Mouse (Mus musculus): ENCODE measurements around the gene Evi5. TPM values are rescaled to one million over a fixed set of nuclear protein-coding genes. Genes with fewer than 3 reads are reported as not detected.

Evi5 gene
- polyA plus RNA-seq, 1 experiment from 2014 or later, result 43.4 TPM

GRCm38 (mm10) chr5:107763674-107764073 lies 111.2 kb downstream of the Evi5 start:
- DNase-seq (ENCODE audit: low read depth, low spot score), result no peak
- ChIA-PET POLR2A (no interaction called here), CTCF (no interaction called here)
- in situ Hi-C loops (cut with MboI; ENCODE audit: low pct_unique_long_range_greater_than_20kb), result no loop called here
- TF ChIP-seq CTCF (IDR thresholded peaks at IDR 0.05), result no peak
- ATAC-seq, result no peak
- H3K27me3 ChIP-seq, result no peaks in the 10 kb centered on the region

- H3K27me3 ChIP-seq, result no peaks in the 10 kb centered on the region
- DNase-seq (ENCODE audit: low read depth, low spot score), result no peak
- in situ Hi-C loops (cut with MboI; ENCODE audit: low pct_unique_long_range_greater_than_20kb), result no loop called here
- CTCF ChIA-PET, result interaction anchor here (1.6 to 1.7 kb wide), 2 partner anchors 12 to 13 kb away, joined by 3 to 4 read pairs; no protein-coding TSS in a partner anchor
- POLR2A ChIA-PET, result no interaction called here
- no peak for TF ChIP-seq CTCF (IDR thresholded peaks at IDR 0.05)
- no peak for ATAC-seq
Observed at GRCm38 (mm10) chr5:107759121-107759520, 115.8 kb downstream of the Evi5 start.

- DNase-seq (ENCODE audit: low read depth, low spot score) (no peak), ATAC-seq (no peak)
- TF ChIP-seq CTCF (IDR thresholded peaks at IDR 0.05), result no peak
Observed at GRCm38 (mm10) chr5:107756072-107756471, 118.8 kb downstream of the Evi5 start.

GRCm38 (mm10) chr5:107754740-107755139 lies 120.2 kb downstream of the Evi5 start:
- ATAC-seq (no peak), DNase-seq (ENCODE audit: low read depth, low spot score) (no peak)
- H3K27me3 ChIP-seq, result no peaks in the 10 kb centered on the region
- POLR2A ChIA-PET, result interaction anchor here (0.6 kb wide), 1 partner anchor 119 kb away, joined by 3 read pairs; no protein-coding TSS in a partner anchor
- CTCF ChIA-PET, result no interaction called here
- no peak for TF ChIP-seq CTCF (IDR thresholded peaks at IDR 0.05)
- in situ Hi-C loops (cut with MboI; ENCODE audit: low pct_unique_long_range_greater_than_20kb), result no loop called here

More at GRCm38 (mm10) chr5:107756072-107756471, 118.8 kb downstream of the Evi5 start:
- ChIA-PET POLR2A (no interaction called here), CTCF (no interaction called here)
- no peaks in the 10 kb centered on the region for H3K27me3 ChIP-seq
- in situ Hi-C loops (cut with MboI; ENCODE audit: low pct_unique_long_range_greater_than_20kb), result no loop called here

GRCm38 (mm10) chr5:107753656-107754055 lies 121.3 kb downstream of the Evi5 start:
- DNase-seq (ENCODE audit: low read depth, low spot score) (no peak), ATAC-seq (no peak)
- ChIA-PET POLR2A (no interaction called here), CTCF (no interaction called here)
- in situ Hi-C loops (cut with MboI; ENCODE audit: low pct_unique_long_range_greater_than_20kb), result no loop called here
- H3K27me3 ChIP-seq, result no peaks in the 10 kb centered on the region
- TF ChIP-seq CTCF (IDR thresholded peaks at IDR 0.05), result no peak

- H3K27me3 ChIP-seq, result no peaks in the 10 kb centered on the region
- CTCF ChIA-PET, result interaction anchor here (0.8 to 2.0 kb wide), 4 partner anchors 15 to 395 kb away, joined by 3 to 5 read pairs (median 4); no protein-coding TSS in a partner anchor
- in situ Hi-C loops (cut with MboI; ENCODE audit: low pct_unique_long_range_greater_than_20kb), result no loop called here
- DNase-seq (ENCODE audit: low read depth, low spot score) (no peak), ATAC-seq (peak; percentile 39)
- POLR2A ChIA-PET, result interaction anchor here (0.8 kb wide), 1 partner anchor 18 kb away, joined by 5 read pairs; no protein-coding TSS in a partner anchor
- no peak for TF ChIP-seq CTCF (IDR thresholded peaks at IDR 0.05)
Observed at GRCm38 (mm10) chr5:107749229-107749916, 125.5 kb downstream of the Evi5 start.

- ChIA-PET POLR2A (no interaction called here), CTCF (no interaction called here)
- H3K27me3 ChIP-seq, result no peaks in the 10 kb centered on the region
- no peak for TF ChIP-seq CTCF (IDR thresholded peaks at IDR 0.05)
- no peak for DNase-seq (ENCODE audit: low read depth, low spot score)
- ATAC-seq, result no peak
- in situ Hi-C loops (cut with MboI; ENCODE audit: low pct_unique_long_range_greater_than_20kb), result no loop called here
Observed at GRCm38 (mm10) chr5:107739023-107739422, 135.9 kb downstream of the Evi5 start.

GRCm38 (mm10) chr5:107738296-107738695 lies 136.6 kb downstream of the Evi5 start:
- ATAC-seq, result no peak
- in situ Hi-C loops (cut with MboI; ENCODE audit: low pct_unique_long_range_greater_than_20kb), result no loop called here
- TF ChIP-seq CTCF (IDR thresholded peaks at IDR 0.05), result no peak
- POLR2A ChIA-PET, result interaction anchor here (0.6 kb wide), 1 partner anchor 42 kb away, joined by 3 read pairs; no protein-coding TSS in a partner anchor
- DNase-seq (ENCODE audit: low read depth, low spot score), result no peak
- no peaks in the 10 kb centered on the region for H3K27me3 ChIP-seq
- CTCF ChIA-PET, result interaction anchor here (0.9 kb wide), 1 partner anchor 8 kb away, joined by 3 read pairs; no protein-coding TSS in a partner anchor

- no peak for ATAC-seq
- CTCF ChIA-PET, result no interaction called here
- no peak for DNase-seq (ENCODE audit: low read depth, low spot score)
- peaks cover 4% of the 10 kb centered on the region for H3K27me3 ChIP-seq
- in situ Hi-C loops (cut with MboI; ENCODE audit: low pct_unique_long_range_greater_than_20kb), result no loop called here
- TF ChIP-seq CTCF (IDR thresholded peaks at IDR 0.05), result no peak
- POLR2A ChIA-PET, result no interaction called here
Observed at GRCm38 (mm10) chr5:107736171-107736570, 138.7 kb downstream of the Evi5 start.

GRCm38 (mm10) chr5:107731844-107732243 lies 143.1 kb downstream of the Evi5 start:
- DNase-seq (ENCODE audit: low read depth, low spot score) (no peak), ATAC-seq (no peak)
- H3K27me3 ChIP-seq, result peaks cover 34% of the 10 kb centered on the region
- no peak for TF ChIP-seq CTCF (IDR thresholded peaks at IDR 0.05)
- CTCF ChIA-PET, result no interaction called here
- in situ Hi-C loops (cut with MboI; ENCODE audit: low pct_unique_long_range_greater_than_20kb), result no loop called here
- POLR2A ChIA-PET, result interaction anchor here (0.7 kb wide), 1 partner anchor 18 kb away, joined by 5 read pairs; no protein-coding TSS in a partner anchor

- CTCF ChIA-PET, result no interaction called here
- peaks cover 37% of the 10 kb centered on the region for H3K27me3 ChIP-seq
- TF ChIP-seq CTCF (IDR thresholded peaks at IDR 0.05), result no peak
- ATAC-seq, result no peak
- DNase-seq (ENCODE audit: low read depth, low spot score), result no peak
- in situ Hi-C loops (cut with MboI; ENCODE audit: low pct_unique_long_range_greater_than_20kb), result no loop called here
- POLR2A ChIA-PET, result interaction anchor here (0.7 kb wide), 1 partner anchor 18 kb away, joined by 5 read pairs; no protein-coding TSS in a partner anchor
Observed at GRCm38 (mm10) chr5:107731408-107731807, 143.5 kb downstream of the Evi5 start.

Measured in Patski (cell line).